Mouse (Mus musculus) CH12.LX (cell line): ENCODE data around the gene Trim9. TPM values are rescaled to one million over a fixed set of nuclear protein-coding genes. Genes with fewer than 3 reads are reported as not detected.
A peak's percentile ranks its signal among the peaks of the same experiment; 100 is the strongest.

Experiments used
- DNase-seq: peaks from one replicate; pipeline ENCODE4 v3.0.0-alpha.2; 2013; ENCODE audit errors: extremely low read depth
- H3K27ac ChIP-seq: 2 replicates; pipeline ENCODE4 v1.5.1; 2012; ENCODE audit warnings: low read depth, mild to moderate bottlenecking, control low read depth, moderate library complexity; ENCODE audit not compliant: insufficient read depth
- H3K27me3 ChIP-seq: replicated peaks from 2 replicates; pipeline ENCODE3; 2012; ENCODE audit warnings: inconsistent platforms
- H3K36me3 ChIP-seq, 2 experiments: replicated peaks in 1 of 2; 2 replicates each; pipeline versions ENCODE3 to v1.6.1; 2012; ENCODE audit warnings: inconsistent platforms in 1 of 2, low read length in 1 of 2, mild to moderate bottlenecking in 1 of 2, mixed read lengths in 1 of 2, moderate library complexity in 1 of 2; ENCODE audit not compliant: control insufficient read depth in 1 of 2, insufficient read depth in 1 of 2
- H3K4me1 ChIP-seq, 2 experiments: 2 replicates each; pipeline ENCODE4 v1.6.1; 2012; ENCODE audit warnings: inconsistent platforms in 1 of 2, moderate library complexity in 1 of 2; ENCODE audit not compliant: insufficient read depth in 2 of 2, control insufficient read depth in 1 of 2
- H3K4me2 ChIP-seq: 2 replicates; pipeline ENCODE4 v1.6.1; 2012; ENCODE audit warnings: low read depth, mild to moderate bottlenecking, control low read depth; ENCODE audit not compliant: poor library complexity, insufficient read depth, severe bottlenecking
- H3K4me3 ChIP-seq, 3 experiments: fragments of 150-350 bp in 1 of 3; sonication (generic) in 1 of 3; replicated peaks in 1 of 3; 2 replicates each; pipeline versions ENCODE3 to v1.5.1; 2011 to 2012; ENCODE audit warnings: low read depth in 2 of 3, low read length in 2 of 3, mild to moderate bottlenecking in 2 of 3, moderate library complexity in 2 of 3, control low read depth in 1 of 3, improper control_type of control experiment in 1 of 3, inconsistent platforms in 1 of 3, mixed read lengths in 1 of 3; ENCODE audit not compliant: poor library complexity in 1 of 3
- H3K79me2 ChIP-seq: replicated peaks from 2 replicates; pipeline ENCODE4 v1.6.1; 2012; ENCODE audit warnings: mild to moderate bottlenecking, moderate library complexity; ENCODE audit not compliant: control insufficient read depth, poor library complexity, insufficient read depth, severe bottlenecking; ENCODE audit errors: extremely low read depth
- H3K9ac ChIP-seq: 2 replicates; pipeline ENCODE4 v1.6.1; 2012; ENCODE audit warnings: low read depth, mild to moderate bottlenecking, control low read depth, moderate library complexity; ENCODE audit not compliant: insufficient read depth
- H3K9me3 ChIP-seq: replicated peaks from 2 replicates; pipeline ENCODE3; 2012; ENCODE audit warnings: low read length, inconsistent platforms, mixed read lengths
- BHLHE40 ChIP-seq: IDR thresholded peaks from 2 replicates; pipeline ENCODE4 v1.6.1; 2011; ENCODE audit warnings: mild to moderate bottlenecking, low read depth, low read length, improper control_type of control experiment
- CHD1 ChIP-seq: IDR thresholded peaks from 2 replicates; pipeline ENCODE4 v1.6.1; 2012; ENCODE audit warnings: low read depth, low read length, improper control_type of control experiment, inconsistent platforms
- CHD2 ChIP-seq: IDR thresholded peaks from 2 replicates; pipeline ENCODE4 v1.6.1; 2011; ENCODE audit warnings: low read length, improper control_type of control experiment
- CTCF ChIP-seq, 2 experiments: IDR thresholded peaks in 1 of 2; conservative IDR thresholded peaks in 1 of 2; 2 replicates each; pipeline ENCODE4 v1.5.1; 2011 to 2012; ENCODE audit warnings: low read depth in 2 of 2, low read length in 2 of 2, improper control_type of control experiment in 1 of 2, inconsistent platforms in 1 of 2, mild to moderate bottlenecking in 1 of 2, moderate library complexity in 1 of 2
- E2F4 ChIP-seq: IDR thresholded peaks from 2 replicates; pipeline ENCODE4 v1.6.1; 2011; ENCODE audit warnings: low read depth, low read length, improper control_type of control experiment; ENCODE audit not compliant: insufficient replicate concordance
- ELF1 ChIP-seq: IDR thresholded peaks from 2 replicates; pipeline ENCODE4 v1.6.1; 2014; ENCODE audit warnings: low read depth, mild to moderate bottlenecking, inconsistent platforms, low read length, improper control_type of control experiment
- EP300 ChIP-seq: IDR thresholded peaks from 2 replicates; pipeline ENCODE4 v1.6.1; 2011; ENCODE audit warnings: low read length, improper control_type of control experiment
- ETS1 ChIP-seq: conservative IDR thresholded peaks from 2 replicates; pipeline ENCODE4 v1.6.1; 2012; ENCODE audit warnings: low read depth, mild to moderate bottlenecking, inconsistent platforms, low read length, improper control_type of control experiment, moderate library complexity
- HCFC1 ChIP-seq: IDR thresholded peaks from 2 replicates; pipeline ENCODE4 v1.6.1; 2012; ENCODE audit warnings: low read depth, mild to moderate bottlenecking, inconsistent platforms, low read length, improper control_type of control experiment
- IRF4 ChIP-seq: IDR thresholded peaks from 2 replicates; pipeline ENCODE4 v1.6.1; 2014; ENCODE audit warnings: low read depth, mild to moderate bottlenecking, inconsistent platforms, low read length, improper control_type of control experiment
- JUND ChIP-seq: conservative IDR thresholded peaks from 2 replicates; pipeline ENCODE4 v1.6.1; 2011; ENCODE audit warnings: low read depth, low read length, improper control_type of control experiment
- KAT2A ChIP-seq: IDR thresholded peaks from 2 replicates; pipeline ENCODE4 v1.6.1; 2012; ENCODE audit warnings: low read length, improper control_type of control experiment, inconsistent platforms; ENCODE audit not compliant: insufficient replicate concordance
- MAX ChIP-seq: IDR thresholded peaks from 2 replicates; pipeline ENCODE4 v1.6.1; 2011; ENCODE audit warnings: low read length, improper control_type of control experiment
- MAZ ChIP-seq: IDR thresholded peaks from 2 replicates; pipeline ENCODE4 v1.6.1; 2012; ENCODE audit warnings: low read depth, mild to moderate bottlenecking, inconsistent platforms, low read length, improper control_type of control experiment, moderate library complexity
- MXI1 ChIP-seq: IDR thresholded peaks from 2 replicates; pipeline ENCODE4 v1.6.1; 2011; ENCODE audit warnings: mild to moderate bottlenecking, low read depth, low read length, improper control_type of control experiment
- MYC ChIP-seq: IDR thresholded peaks from 2 replicates; pipeline ENCODE4 v1.6.1; 2011; ENCODE audit warnings: low read depth, mild to moderate bottlenecking, improper control_type of control experiment, low read length
- NRF1 ChIP-seq: IDR thresholded peaks from 2 replicates; pipeline ENCODE4 v1.6.1; 2014; ENCODE audit warnings: low read depth, mild to moderate bottlenecking, inconsistent platforms, low read length, improper control_type of control experiment, moderate library complexity
- PAX5 ChIP-seq: IDR thresholded peaks from 2 replicates; pipeline ENCODE4 v1.6.1; 2012; ENCODE audit warnings: low read length, inconsistent platforms, mixed read lengths
- POLR2A ChIP-seq: IDR thresholded peaks from 2 replicates; pipeline ENCODE4 v1.6.1; 2011; ENCODE audit warnings: low read depth, mild to moderate bottlenecking, improper control_type of control experiment, low read length
- RCOR1 ChIP-seq: conservative IDR thresholded peaks from 2 replicates; pipeline ENCODE4 v1.6.1; 2012; ENCODE audit warnings: low read depth, mild to moderate bottlenecking, inconsistent platforms, low read length, improper control_type of control experiment
- SIN3A ChIP-seq: IDR thresholded peaks from 2 replicates; pipeline ENCODE4 v1.6.1; 2012; ENCODE audit warnings: low read length, improper control_type of control experiment, inconsistent platforms
- SMC3 ChIP-seq: IDR thresholded peaks from 2 replicates; pipeline ENCODE4 v1.6.1; 2011; ENCODE audit warnings: low read depth, low read length, improper control_type of control experiment
- TCF12 ChIP-seq: IDR thresholded peaks from 2 replicates; pipeline ENCODE4 v1.6.1; 2014; ENCODE audit warnings: low read depth, mild to moderate bottlenecking, inconsistent platforms, low read length, improper control_type of control experiment
- UBTF ChIP-seq: IDR thresholded peaks from 2 replicates; pipeline ENCODE4 v1.6.1; 2012; ENCODE audit warnings: low read depth, mild to moderate bottlenecking, inconsistent platforms, low read length, improper control_type of control experiment, moderate library complexity
- USF1 ChIP-seq: IDR thresholded peaks from 2 replicates; pipeline ENCODE4 v1.6.1; 2014; ENCODE audit warnings: low read depth, mild to moderate bottlenecking, inconsistent platforms, low read length, improper control_type of control experiment
- USF2 ChIP-seq: conservative IDR thresholded peaks from 2 replicates; pipeline ENCODE4 v1.6.1; 2011; ENCODE audit warnings: low read depth, low read length, improper control_type of control experiment
- dilution Hi-C: fragments of 300-500 bp; cut with MboI; formaldehyde crosslinking; loops from 2 replicates; pipeline ENCODE4 v1.14.3; 2020; ENCODE audit warnings: low sequenced_read_pairs; ENCODE audit not compliant: extremely low pct_unique_long_range_greater_than_20kb, extremely low pct_ligation_motif_present
- in situ Hi-C: fragments of 300-500 bp; cut with MboI; formaldehyde crosslinking; loops from 3 replicates; pipeline ENCODE4 v1.14.3; 2019; ENCODE audit warnings: low sequenced_read_pairs, low pct_ligation_motif_present, low pct_unique_long_range_greater_than_20kb, mixed read lengths
- polyA plus RNA-seq: library from polyadenylated mRNA; unstranded; fragments of >175 nt; gene quantifications from 2 replicates; pipeline ENCODE4 v1.2.1, GENCODE M21; 2012; ENCODE audit warnings: low read depth; ENCODE audit not compliant: insufficient read length
- total RNA-seq, 2 experiments: library from RNA; depleted of rRNA; stranded (reverse); fragments of 300-350 nt in 1 of 2; fragments of >200 nt in 1 of 2; gene quantifications; 2 replicates each; pipeline ENCODE4 v1.2.3; 2012 to 2014

Trim9 gene
- total and polyA plus RNA-seq, 3 experiments: 0.07 TPM; not detected in 2

DNA sequence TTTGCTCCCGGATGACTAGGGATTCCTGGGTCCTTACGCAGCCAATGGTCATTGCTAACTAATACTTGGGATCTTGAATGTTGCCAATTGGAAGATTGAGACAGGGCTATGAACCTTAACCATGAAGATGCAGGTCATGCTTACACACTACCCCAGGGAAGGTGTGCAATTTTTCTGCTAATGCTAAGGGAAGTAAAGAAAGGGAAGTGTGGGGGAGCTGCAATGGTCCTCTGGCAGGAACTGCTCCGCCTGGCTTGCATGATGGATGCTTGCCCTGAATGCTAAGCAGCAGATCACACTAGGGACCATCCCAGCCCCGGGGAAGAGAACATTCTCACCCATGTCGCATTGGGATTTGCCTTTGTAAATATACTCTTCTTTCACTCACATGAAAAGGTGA, 126.0 kb downstream of the Trim9 start:
- H3K4me3 ChIP-seq: no peak overlapping the region
- no peaks in the 10 kb centered on the region for H3K79me2 ChIP-seq
- no peak overlapping the region for H3K9ac ChIP-seq
- H3K36me3 ChIP-seq: no peaks in the 10 kb centered on the region
- H3K9me3 ChIP-seq: no peaks in the 10 kb centered on the region
- peaks cover 3 to 28% of the 10 kb centered on the region in 2 experiments; a peak in 3 of 4 replicates for H3K4me1 ChIP-seq
- H3K27me3 ChIP-seq: no peaks in the 10 kb centered on the region
- H3K27ac ChIP-seq: no peak overlapping the region
- in situ Hi-C loops: no loop called here
- no peak overlapping the region for H3K4me2 ChIP-seq
- TF ChIP-seq IRF4 (no peak), RCOR1 (no peak), MAX (no peak), ELF1 (no peak), CHD1 (no peak), BHLHE40 (no peak), USF2 (no peak), EP300 (no peak), USF1 (no peak), UBTF (no peak), CTCF (conservative IDR thresholded peaks at IDR 0.05 in 1 of 2, IDR thresholded peaks at IDR 0.05 in 1 of 2; ENCODE audit: low read depth in 2 of 2, low read length in 2 of 2) (no peak), CHD2 (no peak), POLR2A (no peak), MAZ (no peak), MYC (no peak), E2F4 (no peak), PAX5 (no peak)
- dilution Hi-C loops: no loop called here
- peak; percentile 3 for DNase-seq

GRCm38 (mm10) chr12:70218795-70219540, 128.4 kb downstream of the Trim9 start:
- Histone ChIP-seq H3K4me2 (no peak overlapping the region), H3K4me3 (no peak overlapping the region), H3K9me3 (no peaks in the 10 kb centered on the region), H3K9ac (no peak overlapping the region), H3K27me3 (no peaks in the 10 kb centered on the region), H3K4me1 (peaks cover 3 to 28% of the 10 kb centered on the region in 2 experiments; a peak in 3 of 4 replicates), H3K27ac (no peak overlapping the region), H3K79me2 (no peaks in the 10 kb centered on the region), H3K36me3 (no peaks in the 10 kb centered on the region)
- dilution Hi-C loops: no loop called here
- no peak for DNase-seq
- in situ Hi-C loops: no loop called here
- TF ChIP-seq IRF4: no peak
- TF ChIP-seq TCF12: no peak
- TF ChIP-seq MYC: no peak
- TF ChIP-seq SMC3: no peak
- no peak for TF ChIP-seq NRF1
- no peak for TF ChIP-seq PAX5
- TF ChIP-seq E2F4: no peak
- no peak for TF ChIP-seq HCFC1
- no peak for TF ChIP-seq KAT2A
- no peak for TF ChIP-seq ETS1
- TF ChIP-seq JUND: no peak
- TF ChIP-seq SIN3A: no peak
- TF ChIP-seq MAX: no peak
- TF ChIP-seq MXI1: no peak
